Mouse (Mus musculus) lung, adult 2 months (tissue): ENCODE data around the gene Rassf8.

ENCODE experiments used
- CTCF ChIP-seq: fragments of 200-500 bp; IDR thresholded peaks from 2 replicates; pipeline ENCODE4 v1.5.1; 2011; ENCODE audit warnings: mild to moderate bottlenecking, low read length, control low read depth; ENCODE audit not compliant: insufficient read depth
- POLR2A ChIP-seq: fragments of 200-500 bp; IDR thresholded peaks from 2 replicates; pipeline ENCODE4 v1.6.1; 2011; ENCODE audit warnings: low read depth, mild to moderate bottlenecking, control low read depth, low read length, borderline replicate concordance; ENCODE audit errors: extremely low read depth

- TF ChIP-seq CTCF (no peak), POLR2A (no peak)
Observed at GRCm38 (mm10) chr6:145826305-145826704, 79.8 kb downstream of the Rassf8 start.
